Mouse (Mus musculus) adrenal gland, postnatal 25 days (tissue): ENCODE measurements around the gene Gdpd1. TPM values are rescaled to one million over a fixed set of nuclear protein-coding genes. Genes with fewer than 3 reads are reported as not detected.

Experiments
- DNase-seq: peaks from one replicate; pipeline ENCODE4 v3.0.0; 2021; ENCODE audit warnings: mixed read lengths
- microRNA-seq, 2 experiments: library from miRNA; unstranded; fragments of <30 nt; microRNA quantifications; one replicate each; pipeline ENCODE4 v1.2.0; 2021
- total RNA-seq: library from RNA; stranded (reverse); gene quantifications from 2 replicates; pipeline ENCODE4 v1.2.3, GENCODE M21; 2021

Gdpd1 gene
- total RNA-seq, 1 experiment from 2014 or later = 4.8 TPM

DNA sequence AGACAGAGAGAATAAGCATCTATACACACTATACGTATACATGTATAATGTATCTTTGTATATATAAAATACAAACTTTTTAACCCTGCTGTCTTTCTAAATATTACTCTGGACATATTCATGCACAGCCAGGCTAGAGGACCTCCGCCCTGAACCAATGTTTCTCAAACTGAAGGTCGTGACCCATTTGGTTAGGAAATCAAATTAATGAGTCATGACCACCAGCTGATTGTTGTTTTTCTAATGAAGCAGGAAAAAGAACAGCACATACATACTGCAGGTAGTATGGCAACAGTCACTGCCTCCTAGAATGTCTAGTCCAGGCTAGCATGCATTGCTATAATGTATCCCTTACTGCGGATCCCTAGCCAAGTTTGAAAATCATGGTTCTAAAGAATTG lies 82.6 kb downstream of the Gdpd1 start:
- no peak for DNase-seq

DNA sequence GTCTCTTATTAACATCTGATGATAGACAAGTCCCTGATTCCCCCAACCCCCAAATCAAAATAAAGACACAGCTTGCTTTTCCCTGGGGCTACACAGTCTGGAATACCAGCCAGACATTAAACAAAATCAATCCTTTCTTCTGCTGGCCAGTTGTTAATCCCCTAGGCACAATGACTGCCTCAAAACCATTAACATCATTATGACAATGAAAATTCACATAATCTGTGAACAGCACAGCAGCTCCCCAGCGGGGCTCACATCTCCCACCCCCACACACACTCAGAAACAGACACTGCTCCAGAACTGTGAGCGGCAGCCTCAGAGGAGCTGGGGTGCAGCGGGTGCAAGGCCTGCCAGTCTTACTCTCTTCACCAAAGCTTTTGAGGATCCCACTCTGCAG lies 83.6 kb downstream of the Gdpd1 start:
- no peak for DNase-seq

DNA sequence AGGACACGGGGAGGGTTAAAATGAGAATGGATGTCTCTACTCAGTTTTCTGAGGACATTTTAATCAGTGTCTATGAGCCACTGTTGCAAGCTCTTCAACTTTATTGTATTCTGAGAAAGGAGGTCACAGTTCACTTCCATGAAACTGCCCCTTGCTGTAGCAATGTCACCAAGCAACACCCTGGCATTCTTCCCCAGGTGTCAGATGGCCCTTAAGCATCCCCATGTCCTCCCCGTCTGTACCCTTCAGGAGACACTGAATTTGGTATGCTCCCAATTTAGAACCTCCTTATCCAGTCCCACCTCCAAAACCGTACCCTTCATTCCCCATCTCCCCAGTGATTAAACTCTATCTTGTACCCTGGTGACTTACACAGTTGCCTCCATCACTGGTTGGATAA lies 88.9 kb downstream of the Gdpd1 start:
- no peak for DNase-seq

Small RNA genes lying within 50 kb of the gene (microRNA-seq; reads per million reads assigned to microRNA genes)
- gene Mir301 = 264 to 355 reads per million in 2 experiments

Other genes with a start within 250 kb of the Gdpd1 start
- 38.3 and 38.6 TPM in 2 replicates for gene Ypel2, start 80.4 kb downstream of the Gdpd1 start, total RNA-seq
- 16.2 and 19.6 TPM in 2 replicates for gene Smg8, start 12.7 kb upstream of the Gdpd1 start, total RNA-seq
- 2.5 and 3.4 TPM in 2 replicates for gene Prr11, start 34.6 kb upstream of the Gdpd1 start, total RNA-seq
- gene Ska2, start 35.2 kb upstream of the Gdpd1 start, total RNA-seq = 8.3 and 8.6 TPM in 2 replicates
- 14.6 and 22.0 TPM in 2 replicates for gene Trim37, start 53.0 kb upstream of the Gdpd1 start, total RNA-seq